Mouse (Mus musculus) ES-E14 (cell line): ENCODE data around the gene Hacd1.

Experiments
- CHD2 ChIP-seq: IDR thresholded peaks from 2 replicates; pipeline ENCODE4 v1.6.1; 2014; ENCODE audit warnings: mild to moderate bottlenecking, low read depth, low read length, inconsistent platforms
- HCFC1 ChIP-seq: IDR thresholded peaks from 2 replicates; pipeline ENCODE4 v1.6.1; 2012; ENCODE audit warnings: low read length, inconsistent platforms, borderline replicate concordance; ENCODE audit not compliant: insufficient read depth
- ZC3H11A ChIP-seq: IDR thresholded peaks from 2 replicates; pipeline ENCODE4 v1.6.1; 2012; ENCODE audit warnings: low read depth, mild to moderate bottlenecking, inconsistent platforms, low read length, borderline replicate concordance

- no peak for TF ChIP-seq ZC3H11A
- no peak for TF ChIP-seq HCFC1
- TF ChIP-seq CHD2 = no peak
Observed at GRCm38 (mm10) chr2:13816645-13817044, 239.3 kb downstream of the Hacd1 start.
